Mouse (Mus musculus): ENCODE results near the gene Olfr124.

GRCm38 (mm10) chr17:37793229-37793628, 6.5 kb upstream of the Olfr124 start, which contains the start of gene Olfr123:
- TF ChIP-seq CTCF (IDR thresholded peaks at IDR 0.05; ENCODE audit: low read depth, low read length) (no peak), POLR2A (IDR thresholded peaks at IDR 0.05; ENCODE audit: insufficient read depth, low read length) (no peak), EP300 (IDR thresholded peaks at IDR 0.05; ENCODE audit: insufficient read depth, low read depth, low read length) (no peak)
